Mouse (Mus musculus) ovary, postnatal 14 days (tissue): ENCODE results near the gene Ctcf.
A peak's percentile ranks its signal among the peaks of the same experiment; 100 is the strongest.
"Not testable (repeated sequence)": the region's sequence is repeated elsewhere in the genome, so short reads cannot be mapped to it uniquely, and the experiment has no call there.

Experiments
- DNase-seq: peaks from one replicate; pipeline ENCODE4 v3.0.0; 2022; ENCODE audit warnings: low spot score

Ctcf gene

GRCm38 (mm10) chr8:105636018-105636962 lies at the start of gene Ctcf:
Ctcf (plus strand) TSS chr8:105636568.
- DNase-seq = peak; percentile 81

GRCm38 (mm10) chr8:105592431-105592830 lies 43.9 kb upstream of the Ctcf start:
- DNase-seq = no peak

GRCm38 (mm10) chr8:105593859-105594258 lies 42.5 kb upstream of the Ctcf start:
- DNase-seq = peak; percentile 35

GRCm38 (mm10) chr8:105594451-105595242 lies 41.7 kb upstream of the Ctcf start:
- DNase-seq = no peak

GRCm38 (mm10) chr8:105596362-105597034 lies 39.9 kb upstream of the Ctcf start:
- DNase-seq = peak; percentile 47

GRCm38 (mm10) chr8:105598777-105599176 lies 37.6 kb upstream of the Ctcf start:
- no peak for DNase-seq

- DNase-seq = no peak
These were observed 35.1 kb upstream of the Ctcf start for GRCm38 (mm10) chr8:105601301-105601700.

GRCm38 (mm10) chr8:105602540-105602939 lies 33.8 kb upstream of the Ctcf start:
- not testable (repeated sequence) for DNase-seq

GRCm38 (mm10) chr8:105604804-105605381 lies 31.5 kb upstream of the Ctcf start, which contains the start of gene Ripor1:
Ripor1 (plus strand) TSS chr8:105605255.
- peak; percentile 57 for DNase-seq

GRCm38 (mm10) chr8:105605491-105606188 lies 30.7 kb upstream of the Ctcf start:
- DNase-seq = peak; percentile 26

- peak; percentile 54 for DNase-seq
These were observed 30.0 kb upstream of the Ctcf start for GRCm38 (mm10) chr8:105606189-105607023.

GRCm38 (mm10) chr8:105607062-105607461 lies 29.3 kb upstream of the Ctcf start:
- no peak for DNase-seq

GRCm38 (mm10) chr8:105607684-105608083 lies 28.7 kb upstream of the Ctcf start:
- DNase-seq = no peak

GRCm38 (mm10) chr8:105609355-105609754 lies 27.0 kb upstream of the Ctcf start:
- DNase-seq = no peak

- DNase-seq = no peak
These were observed 26.6 kb upstream of the Ctcf start for GRCm38 (mm10) chr8:105609771-105610170.

GRCm38 (mm10) chr8:105611836-105612235 lies 24.5 kb upstream of the Ctcf start:
- DNase-seq = no peak

GRCm38 (mm10) chr8:105613037-105613436 lies 23.3 kb upstream of the Ctcf start:
- DNase-seq = no peak

GRCm38 (mm10) chr8:105613830-105614511 lies 22.4 kb upstream of the Ctcf start:
- peak; percentile 39 for DNase-seq

- no peak for DNase-seq
These were observed 20.4 kb upstream of the Ctcf start for GRCm38 (mm10) chr8:105615942-105616341.
